Mouse (Mus musculus): Measurements from ENCODE around the gene Lzts2.

Gene Lzts2

DNA sequence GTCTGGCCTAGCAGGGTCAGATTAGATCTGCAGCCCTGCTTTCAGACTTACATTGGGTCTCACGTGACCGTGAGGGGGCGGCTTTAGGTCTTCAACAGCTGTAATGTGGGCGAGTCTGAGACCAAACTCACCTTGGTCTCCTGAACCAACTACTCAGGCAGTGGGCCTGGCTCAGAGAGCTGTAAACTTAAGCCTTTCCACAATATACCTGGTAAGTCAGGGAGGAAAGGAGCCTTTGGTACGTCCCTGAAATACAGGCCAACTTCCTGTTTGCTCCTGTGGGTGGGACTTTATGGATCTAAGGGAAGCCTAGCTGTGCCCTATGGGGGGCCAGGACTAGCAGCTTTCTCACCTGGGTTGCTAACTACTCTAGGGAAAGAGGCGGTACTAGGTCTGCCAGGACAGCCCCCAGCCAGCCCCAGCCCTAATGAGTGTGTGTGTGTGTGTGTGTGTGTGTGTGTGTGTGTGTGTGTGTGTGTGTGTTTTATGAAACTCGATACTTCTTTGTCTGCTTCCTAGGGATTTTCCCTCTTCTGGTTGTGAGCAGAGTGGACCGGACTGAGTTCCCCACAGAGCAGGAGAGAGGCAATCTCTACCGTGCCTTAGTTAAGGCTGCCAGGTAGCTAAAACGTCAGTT lies at the start of gene Lzts2:
Gene Lzts2 (plus strand): TSS at position 80 of the 637 bp plus-strand sequence.
- no peak for DNase-seq (ENCODE audit: extremely low read depth, insufficient read length, low spot score)

DNA sequence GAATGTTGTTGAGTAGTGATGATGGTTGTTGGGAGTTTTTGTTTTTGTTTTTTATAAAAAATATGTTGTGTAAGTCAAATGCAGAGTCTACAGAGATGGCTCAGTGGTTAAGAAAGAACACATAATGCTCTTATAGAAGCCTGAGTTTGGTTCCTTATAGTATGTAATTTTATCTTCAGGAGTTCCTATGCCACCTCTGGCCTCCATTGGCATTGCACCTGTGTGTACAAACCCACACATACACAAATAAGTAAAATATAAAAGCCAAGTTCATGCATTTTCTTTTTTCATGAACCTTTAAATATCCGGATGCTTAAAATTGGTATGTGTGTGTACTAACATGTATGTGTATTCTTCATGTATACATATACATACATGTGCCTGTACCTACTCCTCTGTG lies 48.2 kb upstream of the Lzts2 start:
- DNase-seq (ENCODE audit: extremely low read depth, insufficient read length, low spot score), result no peak

DNA sequence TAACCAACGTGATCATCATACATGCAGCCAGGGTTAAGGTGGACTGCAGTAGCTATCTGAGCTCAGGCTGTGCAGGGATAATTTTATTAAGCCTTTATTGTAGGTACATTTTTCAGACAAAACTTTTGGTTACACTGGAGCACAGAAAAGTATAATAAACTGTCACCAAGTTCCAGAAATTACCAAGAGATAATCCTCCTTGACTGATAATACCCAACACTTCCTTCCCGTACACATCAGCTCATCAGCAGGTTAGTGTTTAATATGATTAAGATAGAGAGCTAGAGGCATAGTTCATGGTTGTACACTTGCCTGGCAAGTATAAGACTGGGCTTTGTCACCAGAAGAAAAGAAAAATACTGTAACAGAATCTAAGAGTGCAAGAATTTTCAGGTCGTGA lies 45.9 kb upstream of the Lzts2 start:
- no peak for DNase-seq (ENCODE audit: extremely low read depth, insufficient read length, low spot score)

DNA sequence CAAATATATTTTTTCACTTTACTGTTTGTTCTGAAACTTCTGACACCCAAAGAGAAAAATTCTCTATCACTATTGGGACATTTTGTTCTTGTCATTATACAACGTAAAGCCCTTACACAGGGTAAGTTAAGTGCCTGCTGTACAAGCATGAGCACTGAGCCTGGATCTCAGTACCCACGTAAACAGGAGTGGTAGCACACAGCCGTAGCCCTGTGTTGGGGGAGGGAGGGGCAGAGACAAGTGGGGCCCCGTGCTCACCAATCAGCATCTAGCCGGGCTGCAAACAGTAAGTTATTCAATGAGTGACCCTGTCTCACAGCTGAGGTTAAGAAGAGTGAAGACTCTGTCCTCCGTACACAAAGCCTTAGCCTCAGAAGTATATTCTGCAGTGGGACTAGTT lies 37.6 kb upstream of the Lzts2 start:
- no peak for DNase-seq (ENCODE audit: extremely low read depth, insufficient read length, low spot score)

DNA sequence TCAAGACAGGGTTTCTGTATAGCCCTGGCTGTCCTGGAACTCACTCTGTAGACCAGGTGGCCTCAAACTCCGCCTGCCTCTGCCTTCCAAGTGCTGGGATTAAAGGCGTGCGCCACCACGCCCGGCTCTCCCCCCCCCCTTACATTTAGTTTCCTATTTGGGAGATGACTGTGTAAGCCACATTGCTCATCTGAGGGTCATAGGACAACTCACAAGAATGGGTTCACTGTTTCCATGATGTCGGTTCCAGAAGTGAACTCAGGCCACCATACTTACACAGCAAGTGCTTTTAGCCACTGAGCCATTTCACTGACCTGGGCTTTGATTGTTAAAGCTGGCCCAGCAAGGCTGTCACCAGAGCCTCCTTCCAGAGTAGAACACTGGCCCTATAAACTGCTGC lies 37.1 kb upstream of the Lzts2 start:
- DNase-seq (ENCODE audit: extremely low read depth, insufficient read length, low spot score), result no peak

DNA sequence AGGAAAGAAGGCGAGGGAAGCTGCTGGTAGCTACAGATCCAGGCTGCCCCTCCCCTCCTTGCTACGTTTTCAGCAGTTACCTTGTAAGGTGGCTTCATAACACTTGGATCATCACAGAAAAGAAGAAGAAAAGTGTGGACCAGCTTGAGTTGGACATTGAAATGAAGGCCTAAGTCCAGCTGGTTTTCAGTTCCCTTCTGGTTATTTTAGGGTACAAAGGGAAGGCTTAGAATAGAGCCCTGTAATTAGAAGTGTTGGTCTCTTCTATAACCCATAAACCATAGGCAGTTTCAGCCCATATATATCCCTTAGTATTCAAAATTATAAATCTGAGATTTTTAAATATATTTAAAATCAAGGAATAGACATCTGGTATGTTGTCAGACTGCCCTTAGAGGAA lies 33.4 kb upstream of the Lzts2 start:
- DNase-seq (ENCODE audit: extremely low read depth, insufficient read length, low spot score), result no peak

DNA sequence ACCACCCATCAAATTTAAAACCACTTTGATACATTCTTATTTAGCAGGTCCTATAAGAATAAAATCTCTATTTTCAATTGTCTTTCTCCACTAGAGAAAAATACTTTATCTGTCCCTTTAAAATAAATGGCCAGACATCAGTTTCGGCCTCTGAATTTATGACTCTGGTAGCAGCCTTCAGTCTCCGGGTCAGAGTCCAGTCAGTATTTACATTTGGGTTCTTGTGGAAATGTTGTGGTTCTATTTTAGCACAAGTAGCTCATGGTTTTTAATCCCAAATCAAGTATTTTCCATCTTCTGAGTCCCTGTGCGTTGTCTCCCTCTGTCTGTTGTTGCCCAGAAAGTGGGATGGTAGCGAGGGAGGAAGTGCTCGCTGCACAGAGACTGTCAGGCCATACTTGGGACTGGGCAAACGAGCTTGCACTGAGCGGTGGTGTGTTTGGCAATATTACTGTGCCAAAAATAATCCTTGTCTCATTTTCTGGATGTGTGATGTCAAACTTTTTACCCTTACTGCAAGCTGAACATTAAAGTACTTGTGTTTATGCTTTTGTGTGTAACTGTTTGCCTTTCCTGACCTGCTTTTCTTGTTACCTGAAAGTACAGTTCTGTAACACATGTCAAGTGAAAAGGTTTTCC lies 31.6 kb upstream of the Lzts2 start:
- DNase-seq (ENCODE audit: extremely low read depth, insufficient read length, low spot score), result no peak

DNA sequence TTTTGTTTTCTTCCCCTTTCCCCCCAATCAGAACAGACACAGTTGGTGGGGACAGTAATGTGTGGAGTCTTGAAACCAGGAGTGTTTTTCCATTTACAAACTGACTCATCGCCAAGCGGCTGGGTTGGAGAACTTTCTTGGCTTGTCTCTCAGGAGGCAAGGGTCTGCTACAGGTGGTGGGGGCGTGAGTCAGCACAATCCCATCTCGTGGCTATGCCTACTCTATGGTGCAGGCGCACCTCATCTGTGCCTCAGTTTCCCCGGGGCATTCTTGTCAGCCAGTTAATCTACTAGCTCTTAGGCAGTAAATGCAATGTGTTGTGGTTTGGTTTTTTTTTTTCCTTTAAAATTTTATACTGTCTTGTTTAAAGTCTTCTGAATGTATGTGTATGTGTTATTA lies 30.8 kb upstream of the Lzts2 start:
- no peak for DNase-seq (ENCODE audit: extremely low read depth, insufficient read length, low spot score)

DNA sequence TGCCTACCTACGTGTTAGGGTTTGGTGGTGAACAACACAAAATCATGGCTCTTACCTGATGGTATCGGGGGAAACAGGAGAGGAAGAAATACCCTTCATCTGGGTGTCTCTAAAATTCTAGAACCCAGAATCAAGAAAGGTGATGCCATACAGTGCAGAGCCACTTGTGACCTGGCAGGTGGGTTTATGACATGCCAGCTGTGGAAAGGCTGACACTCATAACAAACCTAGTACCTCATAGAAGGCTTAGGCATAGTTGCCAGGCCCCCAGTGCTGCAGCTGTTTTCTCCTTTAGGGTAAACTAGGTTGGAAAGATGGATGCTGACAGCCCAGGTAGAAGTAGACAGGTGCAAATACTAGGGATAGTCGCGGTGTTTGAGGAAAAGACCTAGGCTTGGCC lies 29.8 kb upstream of the Lzts2 start:
- DNase-seq (ENCODE audit: extremely low read depth, insufficient read length, low spot score), result no peak

DNA sequence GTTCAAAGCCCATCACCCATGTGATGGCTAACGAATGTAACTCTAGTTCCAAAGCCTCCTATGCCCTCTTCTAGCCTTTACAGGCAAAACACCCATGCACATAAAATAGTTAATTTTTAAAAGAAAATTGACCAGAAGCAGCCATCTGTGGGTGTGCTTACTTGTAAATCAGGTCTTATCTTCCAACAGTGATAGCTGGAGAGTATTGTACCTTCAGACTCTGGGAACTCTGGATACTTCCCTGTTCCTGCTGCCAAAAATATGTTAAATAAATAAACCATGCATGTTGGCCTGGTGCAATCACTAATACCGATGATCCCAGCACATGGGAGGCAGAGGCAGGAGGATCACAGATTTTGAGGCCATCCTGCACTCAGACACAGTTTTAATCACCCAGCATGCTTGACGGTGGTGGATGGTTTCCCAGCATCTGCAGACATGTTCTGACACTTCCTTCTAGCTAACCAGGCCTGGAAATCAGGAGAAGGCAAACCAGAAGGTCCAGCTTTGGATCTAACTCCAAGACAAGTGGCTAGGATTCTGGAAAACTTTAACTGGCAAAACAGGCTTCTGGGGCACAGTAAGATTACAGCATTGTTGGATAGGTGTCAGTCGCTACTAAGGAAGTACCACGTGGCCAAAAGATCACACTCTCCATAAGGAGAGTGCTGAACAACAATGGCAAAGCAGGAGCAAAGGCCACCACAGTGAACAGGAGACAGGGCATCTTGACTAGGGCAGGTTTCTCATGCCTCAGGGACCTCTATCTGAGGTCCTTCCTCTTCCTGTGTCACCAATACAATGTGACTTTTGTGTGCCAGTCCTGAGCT lies 28.8 kb upstream of the Lzts2 start:
- no peak for DNase-seq (ENCODE audit: extremely low read depth, insufficient read length, low spot score)

DNA sequence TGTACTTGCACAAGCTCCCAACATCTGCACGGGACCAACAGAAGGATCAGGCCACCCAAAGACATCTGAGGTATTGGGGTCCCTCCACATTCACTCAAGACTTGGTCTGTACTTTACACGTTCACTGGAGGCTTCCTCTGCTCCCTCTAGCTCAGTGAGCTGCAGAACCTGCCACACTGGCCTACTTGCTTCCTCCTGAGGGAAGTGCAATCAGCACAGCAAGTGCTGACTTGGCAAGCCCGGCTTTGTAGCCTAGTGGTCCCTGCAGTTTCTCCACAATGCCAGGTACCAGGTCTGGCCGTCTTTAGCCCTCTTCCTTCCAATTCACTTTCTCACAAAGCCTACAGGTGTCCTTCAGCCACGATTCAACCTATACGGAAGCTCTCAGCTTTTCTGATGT lies 27.2 kb upstream of the Lzts2 start:
- DNase-seq (ENCODE audit: extremely low read depth, insufficient read length, low spot score), result no peak

DNA sequence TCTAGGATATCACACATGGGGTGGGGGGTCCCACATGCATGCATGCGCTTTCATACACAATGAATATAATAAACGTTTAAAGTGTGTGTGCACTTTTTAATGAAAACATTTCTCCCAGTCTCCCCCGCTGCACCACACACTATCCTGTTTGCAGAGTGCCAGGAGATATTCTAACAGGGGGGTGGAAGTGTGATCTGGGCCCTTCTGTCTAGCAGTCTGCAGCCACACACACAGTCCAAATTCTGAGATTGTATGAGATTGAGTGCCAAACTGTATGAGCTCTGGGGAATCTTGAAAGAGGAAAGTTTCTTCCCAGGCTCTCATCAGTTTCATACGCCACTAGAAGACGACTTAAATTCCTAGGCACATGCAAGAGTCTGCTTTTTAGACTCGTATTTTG lies 26.4 kb upstream of the Lzts2 start:
- DNase-seq (ENCODE audit: extremely low read depth, insufficient read length, low spot score), result no peak

DNA sequence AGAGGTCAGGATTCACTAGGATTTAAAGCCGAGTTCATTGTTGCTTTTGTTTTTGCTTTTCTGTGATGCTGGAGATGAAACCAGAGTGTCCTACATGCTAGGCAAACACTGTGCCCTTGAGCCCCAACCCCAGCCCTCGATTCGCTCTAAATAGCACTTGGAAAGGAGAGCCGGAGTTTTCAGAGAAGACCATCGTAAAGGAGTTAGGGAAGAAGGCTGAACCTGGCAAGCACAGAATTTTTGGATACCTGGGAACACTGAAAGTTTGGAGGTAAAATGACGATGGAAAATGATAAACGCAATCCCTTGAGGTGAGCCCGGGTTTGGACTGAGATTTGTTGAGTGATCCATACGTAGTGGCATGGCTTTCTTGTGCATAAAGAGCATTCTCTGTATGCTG lies 25.9 kb upstream of the Lzts2 start:
- no peak for DNase-seq (ENCODE audit: extremely low read depth, insufficient read length, low spot score)

DNA sequence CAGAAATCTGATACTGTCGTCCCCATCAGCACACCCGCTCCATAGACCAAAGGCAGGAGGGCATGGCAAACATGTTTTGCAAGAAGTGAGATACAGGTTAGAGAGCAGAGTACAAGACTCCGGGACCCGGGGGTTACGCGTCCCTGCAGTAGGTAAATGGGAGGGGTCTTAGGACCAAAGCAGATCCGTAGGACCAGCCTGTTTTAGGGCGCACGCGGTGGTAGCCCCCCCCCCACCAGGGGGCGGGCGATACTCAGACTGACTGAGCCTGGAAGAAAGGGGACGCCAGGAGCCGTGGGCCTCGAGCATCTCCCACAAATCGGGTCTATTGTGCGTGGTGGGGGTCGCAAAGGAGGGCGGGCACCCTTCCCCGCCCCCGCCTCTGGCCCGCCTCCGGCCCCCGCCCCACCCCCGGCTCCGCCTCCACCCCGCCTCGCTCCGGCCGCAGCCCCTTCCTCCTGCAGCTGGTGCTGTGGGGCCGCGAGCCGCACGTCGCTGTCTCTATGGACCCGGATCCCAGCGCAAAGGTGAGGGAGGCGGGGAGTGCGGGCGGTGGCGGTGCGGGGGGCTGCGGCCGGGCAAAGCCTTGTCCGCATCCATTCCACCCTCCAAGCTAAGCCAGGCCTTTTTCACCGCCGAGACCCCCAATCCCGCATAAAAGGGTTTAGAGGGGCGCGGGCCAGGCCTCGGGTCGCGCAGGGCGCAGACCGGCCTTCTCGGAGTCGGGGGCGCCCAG lies 25.2 kb upstream of the Lzts2 start, which contains the start of gene Sema4g:
Gene Sema4g (plus strand): TSS at position 271 of the 736 bp plus-strand sequence.
- no peak for DNase-seq (ENCODE audit: extremely low read depth, insufficient read length, low spot score)

DNA sequence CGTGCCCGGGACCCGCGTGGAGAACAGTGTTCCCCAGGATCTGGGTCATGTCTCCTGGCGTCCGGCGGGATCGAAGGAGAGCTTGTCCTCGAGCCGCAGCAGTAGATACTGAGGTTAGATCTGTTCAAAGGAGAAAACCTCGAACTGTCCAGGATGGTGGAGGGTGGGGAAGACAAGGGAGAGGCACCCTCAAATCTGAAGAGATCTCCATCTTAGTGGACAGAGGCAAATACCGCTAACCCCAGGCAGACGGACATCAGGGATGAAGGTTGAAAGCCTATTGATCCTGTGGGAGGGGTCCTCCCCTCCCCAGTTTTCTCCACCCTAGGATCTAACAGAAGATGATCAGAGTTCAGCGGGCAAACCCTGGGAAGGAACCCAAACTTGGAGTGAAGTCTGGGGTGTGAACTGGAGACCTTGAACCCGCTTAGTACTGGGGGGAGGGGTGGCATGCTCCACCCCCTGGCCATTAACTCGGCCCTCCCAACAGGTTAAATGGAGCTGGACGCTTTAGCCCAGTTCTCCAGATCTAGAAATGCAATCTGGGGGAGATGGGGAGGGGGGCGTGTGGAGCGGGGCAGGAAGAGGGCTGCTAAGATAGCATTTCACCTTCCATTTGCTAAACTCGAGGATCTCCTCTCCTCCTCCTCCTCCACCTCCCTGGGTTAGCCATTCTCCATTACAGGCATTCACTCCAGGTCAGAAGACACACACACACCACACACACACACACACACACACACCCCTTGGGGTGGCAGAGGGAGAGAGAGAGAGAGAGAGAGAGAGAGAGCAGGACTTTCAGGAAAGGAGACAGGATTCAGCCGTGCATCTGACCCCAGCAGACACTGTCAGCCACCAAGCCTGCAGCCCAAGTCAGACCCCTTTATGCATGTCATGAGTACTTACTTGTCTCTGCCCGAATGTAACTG lies 24.4 kb upstream of the Lzts2 start:
- no peak for DNase-seq (ENCODE audit: extremely low read depth, insufficient read length, low spot score)

DNA sequence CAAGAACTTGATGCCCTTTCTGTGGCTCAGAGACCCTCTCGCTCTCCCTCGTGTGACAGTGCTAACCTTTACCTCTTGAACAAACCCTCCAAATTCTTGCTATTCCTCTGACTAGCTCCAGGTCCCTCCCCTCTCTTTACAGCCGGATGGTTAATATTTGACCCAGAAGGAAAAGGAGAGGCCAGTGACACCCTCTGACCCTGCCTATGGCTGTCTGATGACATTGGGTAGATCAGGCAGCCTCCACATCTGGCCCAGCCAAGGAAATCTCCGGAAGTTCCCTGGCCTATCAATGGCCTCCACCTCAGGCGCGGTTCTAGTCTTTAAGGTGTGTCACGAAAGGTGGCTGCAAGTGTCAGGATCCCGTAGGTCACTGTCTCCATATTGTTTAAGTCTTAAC lies 23.2 kb upstream of the Lzts2 start:
- DNase-seq (ENCODE audit: extremely low read depth, insufficient read length, low spot score), result no peak

DNA sequence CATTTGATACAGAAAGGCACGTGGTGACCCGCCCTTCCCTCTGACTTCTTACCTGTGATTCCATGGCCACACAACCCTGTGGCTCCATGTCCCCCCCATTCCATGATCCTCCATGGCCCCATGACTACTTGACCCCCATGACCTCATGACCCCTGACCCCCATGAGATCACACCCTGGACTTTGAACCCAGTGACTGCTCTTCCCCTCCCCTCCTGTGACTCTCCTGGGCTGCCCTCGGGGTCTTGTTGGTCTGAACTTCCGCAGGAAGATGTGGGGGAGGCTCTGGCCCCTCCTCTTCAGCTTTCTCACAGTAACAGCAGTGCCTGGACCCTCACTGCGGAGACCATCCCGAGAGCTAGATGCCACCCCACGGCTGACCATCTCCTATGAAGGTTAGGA lies 22.0 kb upstream of the Lzts2 start:
- DNase-seq (ENCODE audit: extremely low read depth, insufficient read length, low spot score), result no peak

DNA sequence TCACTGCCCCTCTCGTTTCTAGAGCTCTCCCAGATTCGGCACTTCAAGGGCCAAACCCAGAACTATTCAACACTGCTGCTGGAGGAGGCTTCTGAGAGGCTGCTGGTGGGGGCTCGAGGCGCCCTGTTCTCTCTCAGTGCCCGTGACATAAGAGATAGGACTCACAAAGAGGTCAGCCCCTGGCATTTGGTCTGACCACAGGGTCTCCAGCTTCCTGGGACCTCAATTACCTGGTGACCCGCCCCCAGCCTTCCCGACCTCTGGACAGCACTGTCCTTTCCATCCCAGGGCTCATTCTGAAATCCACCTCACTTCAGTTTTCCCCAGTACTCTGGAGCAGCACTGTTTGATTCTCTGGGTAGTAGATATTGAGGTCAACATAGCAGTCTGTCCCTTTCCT lies 21.5 kb upstream of the Lzts2 start:
- no peak for DNase-seq (ENCODE audit: extremely low read depth, insufficient read length, low spot score)

DNA sequence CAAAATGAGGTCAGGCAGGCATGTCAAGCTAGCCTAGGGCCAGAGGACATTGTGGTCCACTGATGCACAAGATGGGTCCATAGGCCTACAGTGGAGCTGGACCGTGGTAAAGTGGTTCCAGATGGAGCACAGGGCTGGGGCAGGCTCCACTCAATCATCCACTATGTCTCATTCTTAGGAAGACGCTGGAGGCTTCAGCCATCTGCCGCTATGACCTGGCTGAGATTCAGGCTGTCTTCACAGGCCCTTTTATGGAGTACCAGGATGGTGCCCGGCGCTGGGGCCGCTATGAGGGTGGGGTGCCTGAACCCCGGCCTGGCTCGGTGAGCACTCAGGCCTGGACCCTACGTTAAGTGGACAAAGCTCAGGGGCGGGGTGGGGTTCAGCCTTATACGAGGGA lies 16.4 kb upstream of the Lzts2 start:
- DNase-seq (ENCODE audit: extremely low read depth, insufficient read length, low spot score), result no peak

DNA sequence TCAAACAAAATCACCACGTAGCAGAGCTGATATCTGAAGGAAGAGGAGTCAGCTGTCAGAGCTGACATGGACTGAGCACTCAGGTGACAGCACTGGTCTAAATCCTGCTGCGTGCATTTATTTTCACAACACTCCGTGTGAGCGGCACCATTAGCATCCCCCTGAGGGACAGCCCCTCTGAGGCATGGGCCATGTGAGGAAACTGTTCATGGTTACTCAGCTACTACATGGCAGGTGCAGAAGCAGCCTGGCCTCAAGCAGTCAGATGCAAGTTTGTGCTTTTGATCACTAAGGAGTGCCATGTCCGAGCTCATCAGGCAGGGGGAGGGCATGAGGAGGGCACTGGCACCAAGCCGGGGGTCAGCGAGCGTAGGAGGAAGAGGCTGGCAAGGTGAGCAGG lies 14.6 kb upstream of the Lzts2 start:
- DNase-seq (ENCODE audit: extremely low read depth, insufficient read length, low spot score), result no peak
